Mouse (Mus musculus) kidney, embryonic 15.5 days (tissue): ENCODE data around the gene Cxcl12. TPM values are rescaled to one million over a fixed set of nuclear protein-coding genes. Genes with fewer than 3 reads are reported as not detected.
A peak's percentile ranks its signal among the peaks of the same experiment; 100 is the strongest.

Source experiments
- ATAC-seq: fragments of 200-750 bp; cut with Nextera tagmentation; replicated peaks from 2 replicates; pipeline ENCODE4 v1.8.0; 2017; ENCODE audit warnings: moderate TSS enrichment; ENCODE audit not compliant: low FRiP score
- H3K27ac ChIP-seq: fragments of 300-500 bp; sonication (generic); 2 replicates; pipeline ENCODE4 v1.5.1; 2015; ENCODE audit warnings: mild to moderate bottlenecking, inconsistent platforms
- H3K27me3 ChIP-seq: fragments of 300-500 bp; sonication (generic); 2 replicates; pipeline ENCODE4 v1.6.1; 2015; ENCODE audit warnings: inconsistent platforms
- H3K36me3 ChIP-seq: fragments of 300-500 bp; sonication (generic); 2 replicates; pipeline ENCODE4 v1.6.1; 2015; ENCODE audit warnings: inconsistent platforms
- H3K4me1 ChIP-seq: fragments of 300-500 bp; sonication (generic); 2 replicates; pipeline ENCODE4 v1.6.1; 2015; ENCODE audit warnings: inconsistent platforms
- H3K4me2 ChIP-seq: fragments of 300-500 bp; sonication (generic); 2 replicates; pipeline ENCODE4 v1.6.1; 2015; ENCODE audit warnings: moderate library complexity, mild to moderate bottlenecking, inconsistent platforms
- H3K4me3 ChIP-seq: fragments of 300-500 bp; sonication (generic); replicated peaks from 2 replicates; pipeline ENCODE4 v1.5.1; 2015; ENCODE audit warnings: mild to moderate bottlenecking, inconsistent platforms
- H3K9ac ChIP-seq: fragments of 300-500 bp; sonication (generic); 2 replicates; pipeline ENCODE4 v1.6.1; 2015; ENCODE audit warnings: mild to moderate bottlenecking, inconsistent platforms
- H3K9me3 ChIP-seq: fragments of 300-500 bp; sonication (generic); replicated peaks from 2 replicates; pipeline ENCODE4 v1.6.1; 2016; ENCODE audit warnings: inconsistent platforms
- WGBS: fragments of 180-500 bp; shearing (Covaris S2); methylation state at CpG from one replicate; pipeline ENCODE4 v1.1.7; 2015; ENCODE audit warnings: mixed read lengths; 5-methylcytosine and 5-hydroxymethylcytosine counted together
- polyA plus RNA-seq: library from polyadenylated mRNA; unstranded; fragments of >200 nt; fragmentation: Nextera tagmentation; extraction: Ambion mirVana; gene quantifications from 2 replicates; pipeline ENCODE4 v1.2.1, GENCODE M21; 2015

Cxcl12 gene
- polyA plus RNA-seq, result 140 and 158 TPM in 2 replicates

DNA sequence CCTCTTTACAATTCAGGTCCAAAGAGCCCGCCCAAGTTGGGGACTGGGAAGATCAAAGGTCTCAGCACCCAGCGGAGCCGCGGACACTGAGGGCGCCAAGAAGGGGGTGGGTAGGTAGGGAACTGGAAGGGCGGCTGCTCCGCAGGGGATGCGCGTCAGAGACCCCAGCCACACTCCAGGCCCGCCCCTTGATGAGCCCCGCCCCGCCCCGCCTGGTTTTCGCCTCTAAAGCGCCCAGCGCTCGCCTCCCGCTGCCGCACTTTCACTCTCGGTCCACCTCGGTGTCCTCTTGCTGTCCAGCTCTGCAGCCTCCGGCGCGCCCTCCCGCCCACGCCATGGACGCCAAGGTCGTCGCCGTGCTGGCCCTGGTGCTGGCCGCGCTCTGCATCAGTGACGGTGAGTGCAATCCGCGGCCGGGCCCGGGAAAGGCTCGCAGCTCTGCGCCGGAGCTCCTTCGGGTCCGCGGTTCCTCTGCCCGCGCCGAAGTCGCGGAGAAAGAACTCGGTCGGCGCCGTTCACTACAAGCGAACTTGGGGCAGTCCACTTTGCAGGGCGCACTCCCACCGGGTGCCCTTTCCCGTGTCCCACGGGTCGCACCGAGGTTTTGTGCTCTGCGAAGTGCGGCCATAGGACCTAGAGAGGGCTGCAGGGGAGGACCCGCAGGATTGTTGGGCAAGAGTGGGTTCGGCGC is at the start of gene Cxcl12:
TSS of gene Cxcl12 (plus strand) at position 215 of the 691 bp plus-strand sequence.
- Histone ChIP-seq H3K27ac (peak within 1 kb of the TSS; percentile 75), H3K27me3 (peaks cover 44% of the 10 kb centered on the region), H3K4me1 (peaks cover 43% of the 10 kb centered on the region), H3K4me3 (peak within 1 kb of the TSS; percentile 74), H3K9me3 (no peaks in the 10 kb centered on the region), H3K4me2 (peak within 1 kb of the TSS; percentile 98), H3K36me3 (peaks cover 5% of the 10 kb centered on the region; the same call in 1 of the 2 replicates), H3K9ac (peak within 1 kb of the TSS; percentile 71)
- peak; percentile 50 for ATAC-seq
- WGBS, result under 1% methylated on average over 63 of the region's 64 CpGs

- Histone ChIP-seq H3K27me3 (peaks cover 10% of the 10 kb centered on the region; the same call in 1 of the 2 replicates), H3K9ac (no peak overlapping the region), H3K4me3 (no peak overlapping the region), H3K27ac (no peak overlapping the region), H3K4me1 (no peaks in the 10 kb centered on the region), H3K9me3 (no peaks in the 10 kb centered on the region), H3K4me2 (no peak overlapping the region), H3K36me3 (no peaks in the 10 kb centered on the region)
- 77% methylated on average over 3 of the region's 3 CpGs for WGBS
- ATAC-seq, result no peak
These were observed 46.3 kb upstream of the Cxcl12 start for GRCm38 (mm10) chr6:117122074-117122473.

GRCm38 (mm10) chr6:117126356-117126755 is 42.0 kb upstream of the Cxcl12 start:
- no peak overlapping the region for H3K4me2 ChIP-seq
- no peak overlapping the region for H3K27ac ChIP-seq
- peaks cover 11% of the 10 kb centered on the region; the same call in 1 of the 2 replicates for H3K27me3 ChIP-seq
- no peak for ATAC-seq
- no peaks in the 10 kb centered on the region for H3K36me3 ChIP-seq
- no peak overlapping the region for H3K9ac ChIP-seq
- peaks cover 29% of the 10 kb centered on the region for H3K4me1 ChIP-seq
- H3K9me3 ChIP-seq, result no peaks in the 10 kb centered on the region
- H3K4me3 ChIP-seq, result no peak overlapping the region
- 97% methylated on average over 1 of the region's 1 CpGs for WGBS

DNA sequence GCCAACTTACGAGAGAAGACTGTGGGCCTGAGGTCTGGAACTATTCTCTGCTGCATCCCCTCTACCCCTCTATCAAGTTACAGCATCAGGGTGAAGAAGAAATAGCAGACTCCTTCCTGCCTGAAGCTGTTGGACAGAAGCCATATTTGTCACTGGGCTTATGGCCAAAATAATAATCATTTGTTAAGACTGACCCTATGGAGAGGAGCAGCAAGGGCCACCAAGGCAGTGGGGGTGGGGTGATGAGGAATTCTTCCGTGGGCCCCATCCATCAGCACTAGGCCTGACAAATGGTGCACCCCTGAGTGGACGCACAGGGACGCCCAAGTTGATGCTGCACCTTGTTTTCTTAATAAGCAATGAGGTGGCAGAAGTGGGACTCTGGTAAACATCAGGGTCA is 38.9 kb upstream of the Cxcl12 start:
- H3K27ac ChIP-seq, result no peak overlapping the region
- peaks cover 11% of the 10 kb centered on the region; the same call in 1 of the 2 replicates for H3K27me3 ChIP-seq
- no peak overlapping the region for H3K9ac ChIP-seq
- no peak overlapping the region for H3K4me3 ChIP-seq
- no peak overlapping the region for H3K4me2 ChIP-seq
- 0 out of 2 replicates have a peak, but pooled peaks have one; percentile 2 for ATAC-seq
- 25% methylated on average over 4 of the region's 4 CpGs for WGBS
- H3K36me3 ChIP-seq, result no peaks in the 10 kb centered on the region
- H3K4me1 ChIP-seq, result peaks cover 34% of the 10 kb centered on the region
- H3K9me3 ChIP-seq, result no peaks in the 10 kb centered on the region

DNA sequence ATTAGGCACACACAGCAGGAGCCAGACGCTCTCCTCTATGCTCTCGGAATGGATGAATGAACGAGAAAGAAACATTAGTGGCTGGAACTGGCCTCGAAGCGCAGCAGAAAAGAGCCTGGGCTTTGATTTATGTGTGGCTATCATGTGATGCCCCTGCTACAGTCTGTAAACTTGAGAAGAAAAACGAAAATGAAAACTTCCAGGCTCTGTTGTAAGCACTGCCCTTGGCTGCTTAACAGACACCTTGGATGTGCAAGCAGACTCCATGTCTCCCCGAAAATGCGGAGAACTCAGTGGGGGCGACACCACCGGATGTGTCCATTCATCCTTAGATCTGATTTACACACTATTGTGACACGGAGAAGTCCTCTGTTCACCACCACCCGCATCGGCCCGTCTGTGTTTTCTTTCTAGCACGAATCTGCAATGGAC is 37.6 kb upstream of the Cxcl12 start:
- ATAC-seq, result peak; percentile 82
- peak overlapping the region; percentile 45 for H3K27ac ChIP-seq
- H3K27me3 ChIP-seq, result peaks cover 11% of the 10 kb centered on the region; the same call in 1 of the 2 replicates
- H3K4me1 ChIP-seq, result peaks cover 34% of the 10 kb centered on the region
- H3K9me3 ChIP-seq, result no peaks in the 10 kb centered on the region
- H3K36me3 ChIP-seq, result no peaks in the 10 kb centered on the region
- peak overlapping the region; percentile 35 for H3K4me3 ChIP-seq
- H3K9ac ChIP-seq, result no peak overlapping the region; the same call in 1 of the 2 replicates
- peak overlapping the region; percentile 55 for H3K4me2 ChIP-seq
- WGBS, result 9% methylated on average over 15 of the region's 15 CpGs

DNA sequence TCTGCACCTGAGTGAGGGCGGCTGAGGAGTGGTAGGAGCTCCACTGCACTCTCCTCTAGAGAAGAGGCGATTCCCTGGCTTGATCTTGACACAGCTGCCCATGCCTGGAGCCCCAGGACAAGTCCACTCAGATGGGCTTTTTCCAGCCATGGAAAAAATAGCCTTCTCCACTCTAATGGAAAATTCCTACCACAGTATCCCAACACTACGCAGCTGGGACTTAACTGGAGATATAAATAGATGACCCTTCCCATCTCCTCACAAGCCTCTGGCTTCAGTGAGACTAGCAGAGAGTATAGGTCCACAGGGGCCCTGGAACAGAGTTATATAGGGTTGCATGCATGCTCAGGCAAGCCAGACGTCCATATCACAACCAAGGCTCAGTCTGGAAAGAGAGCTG is 33.8 kb upstream of the Cxcl12 start:
- no peak overlapping the region for H3K9ac ChIP-seq
- WGBS, result 79% methylated on average over 4 of the region's 4 CpGs
- H3K36me3 ChIP-seq, result no peaks in the 10 kb centered on the region
- peaks cover 23% of the 10 kb centered on the region for H3K4me1 ChIP-seq
- no peak overlapping the region for H3K4me2 ChIP-seq
- no peak overlapping the region for H3K27ac ChIP-seq
- no peaks in the 10 kb centered on the region for H3K27me3 ChIP-seq
- H3K4me3 ChIP-seq, result no peak overlapping the region
- ATAC-seq, result no peak
- no peaks in the 10 kb centered on the region for H3K9me3 ChIP-seq

DNA sequence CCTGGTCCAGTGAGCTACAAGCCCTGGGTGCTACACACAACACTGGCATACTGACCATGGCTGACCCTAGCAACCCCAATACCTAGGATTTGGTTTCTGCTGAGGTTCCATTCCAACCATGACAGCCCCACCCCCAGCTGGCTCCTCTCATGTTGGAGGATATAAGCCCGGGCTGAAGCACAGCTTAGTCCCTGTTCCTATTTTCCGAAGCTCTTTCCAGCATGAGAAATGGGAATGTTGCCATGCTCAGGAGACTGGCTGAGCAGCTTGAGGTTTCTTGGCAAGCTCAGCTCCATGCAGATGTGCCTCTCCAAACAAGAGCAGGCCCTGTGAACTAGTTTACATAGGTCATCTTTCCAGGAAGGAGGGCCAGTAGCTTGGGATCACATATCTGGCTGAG is 30.6 kb upstream of the Cxcl12 start:
- no peaks in the 10 kb centered on the region for H3K9me3 ChIP-seq
- ATAC-seq, result no peak
- no peak overlapping the region for H3K4me3 ChIP-seq
- no peaks in the 10 kb centered on the region for H3K36me3 ChIP-seq
- 66% methylated on average over 2 of the region's 2 CpGs for WGBS
- no peaks in the 10 kb centered on the region for H3K27me3 ChIP-seq
- H3K9ac ChIP-seq, result no peak overlapping the region
- H3K4me1 ChIP-seq, result no peaks in the 10 kb centered on the region
- no peak overlapping the region for H3K27ac ChIP-seq
- no peak overlapping the region for H3K4me2 ChIP-seq

DNA sequence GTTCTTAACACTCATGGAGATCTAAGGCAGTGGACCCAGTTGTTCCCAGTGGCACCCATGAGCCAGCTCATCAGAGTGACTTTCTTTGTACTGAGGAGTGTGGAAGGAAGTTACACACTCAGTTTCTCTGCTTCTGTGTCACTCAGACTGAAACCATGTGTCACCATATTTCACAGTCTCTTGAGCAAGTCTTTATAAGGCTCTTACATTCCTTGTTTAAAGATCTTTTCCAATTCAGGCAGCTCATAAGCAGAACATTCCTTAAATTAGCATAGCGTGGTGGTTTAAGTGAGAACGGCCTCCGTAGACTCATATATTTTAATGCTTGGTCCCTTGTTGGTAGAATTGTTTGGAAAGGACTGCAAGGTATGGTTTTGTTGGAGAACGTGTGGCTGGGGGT is 27.4 kb upstream of the Cxcl12 start:
- Histone ChIP-seq H3K4me2 (no peak overlapping the region), H3K27ac (no peak overlapping the region), H3K36me3 (no peaks in the 10 kb centered on the region), H3K27me3 (no peaks in the 10 kb centered on the region), H3K4me3 (no peak overlapping the region), H3K9ac (no peak overlapping the region), H3K9me3 (no peaks in the 10 kb centered on the region), H3K4me1 (no peaks in the 10 kb centered on the region)
- ATAC-seq, result no peak
- WGBS, result 83% methylated on average over 4 of the region's 4 CpGs

DNA sequence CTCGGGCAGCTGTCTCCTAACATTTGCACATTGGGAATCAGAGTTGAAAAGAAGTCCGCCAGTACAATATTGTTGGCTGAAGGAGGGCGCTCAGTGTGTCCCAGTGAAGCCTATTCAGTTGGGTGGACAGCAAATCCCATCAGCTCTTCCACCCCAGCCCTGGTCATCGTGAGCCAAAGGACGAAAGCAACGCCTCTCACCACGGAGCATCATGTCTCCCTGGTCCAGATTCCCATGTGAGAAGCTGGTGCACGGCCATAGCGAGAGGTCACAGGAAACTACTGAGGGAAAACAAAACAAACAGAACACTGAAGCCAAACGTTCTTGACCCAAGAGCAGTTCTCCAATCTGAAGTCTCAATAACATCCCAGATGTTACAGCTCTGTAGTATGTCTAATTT is 21.4 kb upstream of the Cxcl12 start:
- no peak overlapping the region for H3K4me3 ChIP-seq
- H3K27me3 ChIP-seq, result 0 out of 2 replicates have a peak, but pooled peaks cover 3% of the 10 kb centered on the region
- H3K4me2 ChIP-seq, result no peak overlapping the region
- H3K9ac ChIP-seq, result no peak overlapping the region
- no peak for ATAC-seq
- WGBS, result 67% methylated on average over 10 of the region's 10 CpGs
- H3K36me3 ChIP-seq, result no peaks in the 10 kb centered on the region
- H3K4me1 ChIP-seq, result peaks cover 7% of the 10 kb centered on the region; the same call in 1 of the 2 replicates
- no peaks in the 10 kb centered on the region for H3K9me3 ChIP-seq
- H3K27ac ChIP-seq, result no peak overlapping the region

- Histone ChIP-seq H3K4me1 (peaks cover 13% of the 10 kb centered on the region), H3K27ac (no peak overlapping the region), H3K4me3 (no peak overlapping the region), H3K9me3 (no peaks in the 10 kb centered on the region), H3K9ac (no peak overlapping the region), H3K36me3 (no peaks in the 10 kb centered on the region), H3K27me3 (peaks cover 13% of the 10 kb centered on the region; the same call in 1 of the 2 replicates), H3K4me2 (no peak overlapping the region)
- no peak for ATAC-seq
- WGBS, result 31% methylated on average over 18 of the region's 18 CpGs
These were observed 16.7 kb upstream of the Cxcl12 start for GRCm38 (mm10) chr6:117151484-117152149.

GRCm38 (mm10) chr6:117153046-117153445 is 15.3 kb upstream of the Cxcl12 start:
- ATAC-seq, result no peak
- no peak overlapping the region for H3K27ac ChIP-seq
- peaks cover 16% of the 10 kb centered on the region for H3K4me1 ChIP-seq
- H3K36me3 ChIP-seq, result no peaks in the 10 kb centered on the region
- no peak overlapping the region for H3K4me3 ChIP-seq
- no peaks in the 10 kb centered on the region for H3K9me3 ChIP-seq
- H3K4me2 ChIP-seq, result no peak overlapping the region
- peaks cover 13% of the 10 kb centered on the region; the same call in 1 of the 2 replicates for H3K27me3 ChIP-seq
- no peak overlapping the region for H3K9ac ChIP-seq
- 74% methylated on average over 5 of the region's 5 CpGs for WGBS

GRCm38 (mm10) chr6:117156846-117157245 is 11.5 kb upstream of the Cxcl12 start:
- Histone ChIP-seq H3K4me3 (no peak overlapping the region), H3K9me3 (no peaks in the 10 kb centered on the region), H3K4me1 (peaks cover 37% of the 10 kb centered on the region), H3K9ac (no peak overlapping the region), H3K36me3 (no peaks in the 10 kb centered on the region), H3K4me2 (no peak overlapping the region), H3K27ac (no peak overlapping the region), H3K27me3 (peaks cover 11% of the 10 kb centered on the region)
- ATAC-seq, result no peak
- 83% methylated on average over 4 of the region's 4 CpGs for WGBS
